Mouse (Mus musculus) frontal cortex, postnatal 25 days (tissue): ENCODE measurements around the gene Plxnb2.

Source experiments
- DNase-seq, 2 experiments: peaks; one replicate each; pipeline ENCODE4 v3.0.0; 2022; ENCODE audit warnings: low spot score in 2 of 2

The Plxnb2 gene

DNA sequence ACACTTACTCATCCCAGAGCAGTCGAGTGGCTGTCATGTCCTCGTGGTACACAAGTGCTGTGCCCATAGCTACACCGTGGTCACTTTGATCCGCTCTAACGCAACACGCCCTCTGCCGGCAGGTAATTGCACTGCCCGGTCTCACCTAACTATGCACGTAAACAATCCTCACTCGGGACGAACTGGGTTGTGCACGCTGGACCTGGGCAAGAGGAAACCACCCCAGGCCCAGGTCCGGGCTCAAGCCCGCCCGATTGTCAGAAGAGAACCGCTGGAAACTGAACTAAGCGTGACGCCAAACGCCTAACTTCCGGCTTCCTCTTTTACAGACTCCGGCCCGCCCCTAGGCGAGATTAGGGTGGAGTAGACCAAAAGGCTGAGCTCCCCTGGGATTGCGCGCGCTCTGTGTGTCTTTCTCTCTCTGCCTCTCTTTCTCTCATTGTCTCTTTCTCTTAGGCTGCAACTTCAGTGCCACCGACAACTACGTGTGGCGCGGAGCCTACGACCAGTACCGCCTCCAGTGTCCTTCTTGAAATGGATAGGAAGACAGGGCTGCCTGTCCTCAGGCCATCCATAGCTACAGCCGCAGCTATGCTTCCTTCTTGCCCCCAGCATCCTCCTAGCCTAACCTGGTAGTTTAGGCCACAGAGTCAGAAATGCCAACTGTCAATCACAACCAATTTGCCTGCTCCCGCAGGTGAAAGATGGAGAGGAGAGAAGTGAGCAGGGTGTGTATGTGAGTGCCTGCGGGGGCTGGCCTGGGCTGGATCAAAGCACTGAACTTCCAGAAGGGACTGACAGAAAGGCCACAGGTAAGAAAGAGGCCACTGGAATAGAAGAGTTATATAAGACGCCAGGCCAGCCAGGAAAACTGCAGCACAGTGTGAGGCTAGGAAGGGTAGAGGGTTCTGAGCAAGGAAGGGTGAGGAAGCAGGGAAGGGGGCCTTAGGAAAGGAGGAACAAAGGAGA, 51.9 kb downstream of the Plxnb2 start, which contains the start of gene Hdac10:
Hdac10 (minus strand) TSS at position 319 of the 969 bp plus-strand sequence.
- DNase-seq = peak; percentile 75 to 78

DNA sequence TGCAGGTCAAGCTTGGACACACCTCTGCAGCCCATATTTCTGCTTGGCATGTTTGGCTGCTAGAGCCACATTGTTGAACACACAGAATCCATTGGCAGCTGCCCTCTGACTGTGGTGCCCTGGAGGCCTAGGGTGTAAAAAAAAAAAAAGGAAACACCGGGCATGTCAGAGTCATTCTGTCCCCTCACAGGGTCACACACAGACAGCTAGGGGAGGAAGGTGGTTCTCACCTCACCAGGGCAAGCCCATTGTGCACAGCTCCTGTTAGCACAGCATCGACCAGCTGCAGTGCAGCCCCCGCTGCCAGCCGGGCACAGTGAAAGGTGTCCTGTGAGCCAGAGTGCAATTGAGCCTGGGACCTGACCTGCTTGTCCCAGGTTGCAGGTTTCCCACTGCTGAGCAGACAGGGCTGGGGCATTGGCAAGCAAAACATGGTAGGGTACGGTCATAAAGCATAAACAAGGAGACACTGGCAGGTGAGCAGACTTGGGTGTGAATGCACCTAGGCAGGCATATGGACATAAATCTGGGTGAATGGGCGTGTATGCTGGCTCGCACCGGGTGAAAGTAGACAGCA, 53.1 kb downstream of the Plxnb2 start:
- DNase-seq = no peak

DNA sequence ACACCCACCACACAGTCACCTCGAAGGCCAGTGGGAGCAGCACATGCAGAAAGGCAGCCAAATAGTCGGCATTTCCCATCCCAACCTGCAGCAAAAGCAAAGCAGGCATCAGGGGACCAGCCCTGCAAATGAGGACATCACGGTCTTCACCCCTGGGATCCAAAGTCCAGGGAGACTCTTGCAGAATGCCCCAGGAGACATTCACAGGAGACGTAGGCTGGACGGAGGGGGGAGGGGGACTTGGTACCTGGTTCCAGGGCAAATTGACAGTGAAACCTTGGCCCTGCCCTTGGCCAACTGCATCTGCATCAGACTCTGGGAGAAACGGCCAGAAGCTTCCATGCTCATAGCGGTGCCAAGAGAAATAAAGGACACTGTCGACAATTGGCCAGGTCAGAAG, 54.0 kb downstream of the Plxnb2 start:
- DNase-seq = no peak

DNA sequence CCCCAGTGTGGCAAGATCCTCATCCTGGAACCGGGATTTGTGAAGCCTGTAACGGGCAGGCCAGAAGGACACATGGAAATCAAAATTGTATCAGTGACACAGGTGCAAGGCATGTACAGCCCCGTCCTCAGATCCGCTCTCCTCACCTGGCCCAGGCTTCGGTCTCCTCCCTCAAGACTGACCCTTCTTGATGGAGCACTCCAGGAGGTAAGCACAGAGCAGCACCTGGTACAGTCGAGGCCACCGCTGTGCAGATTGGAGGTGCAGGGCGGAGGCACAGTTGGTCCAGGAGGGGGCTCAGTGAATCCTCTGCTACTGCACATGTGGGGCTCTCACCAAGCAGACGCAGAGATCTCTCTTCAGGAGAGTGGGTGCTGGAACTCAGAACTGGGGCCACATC, 55.2 kb downstream of the Plxnb2 start:
- DNase-seq = no peak

- no peak for DNase-seq
Measured at GRCm38 (mm10) chr15:89124312-89124711, 56.3 kb downstream of the Plxnb2 start.

DNA sequence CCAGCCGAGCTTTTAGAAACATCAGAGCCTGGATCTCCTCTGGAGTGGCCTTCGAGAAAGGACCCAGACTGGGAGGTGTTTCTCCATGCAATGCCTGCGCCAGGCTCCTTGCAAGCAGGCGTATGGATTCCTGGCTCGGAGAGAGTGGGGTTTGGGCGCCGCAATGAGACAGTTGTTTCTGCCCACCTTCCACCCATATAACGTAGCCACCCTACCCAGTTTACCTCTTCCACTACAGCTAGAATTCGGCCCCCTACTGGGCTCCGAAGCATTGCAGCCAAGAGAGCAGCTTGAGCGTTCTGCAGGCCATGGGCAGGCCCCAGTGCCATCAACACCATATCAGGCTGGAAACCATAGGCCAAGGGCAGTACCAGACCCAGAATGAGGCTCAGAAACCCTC, 57.0 kb downstream of the Plxnb2 start:
- peak in 1 of 2 experiments; percentile 51 for DNase-seq

GRCm38 (mm10) chr15:89122649-89123366, 57.8 kb downstream of the Plxnb2 start, which contains the start of gene Tubgcp6:
TSS of gene Tubgcp6 (minus strand) at chr15:89123112.
- peak; percentile 92 to 93 for DNase-seq

DNA sequence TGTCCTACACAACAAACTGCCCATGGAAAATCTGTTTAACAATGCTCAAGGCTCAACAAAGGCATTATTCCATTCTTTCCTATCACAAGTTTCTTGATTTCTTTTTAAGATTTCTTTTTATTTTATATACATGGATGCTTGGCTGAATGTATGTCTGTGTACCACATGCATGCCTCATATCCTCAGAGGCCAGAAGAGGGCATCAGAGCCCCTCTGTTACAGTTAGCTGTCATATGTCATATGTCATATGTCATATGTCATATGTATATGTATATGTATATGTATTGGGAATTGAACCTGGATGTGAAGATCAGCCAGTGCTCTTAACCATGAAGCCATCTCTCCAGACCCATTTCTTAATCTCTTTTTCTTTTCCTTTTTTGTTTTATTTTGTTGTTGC, 62.6 kb downstream of the Plxnb2 start:
- DNase-seq = no peak

- DNase-seq = no peak
Measured at GRCm38 (mm10) chr15:89110147-89110546, 70.4 kb downstream of the Plxnb2 start.

DNA sequence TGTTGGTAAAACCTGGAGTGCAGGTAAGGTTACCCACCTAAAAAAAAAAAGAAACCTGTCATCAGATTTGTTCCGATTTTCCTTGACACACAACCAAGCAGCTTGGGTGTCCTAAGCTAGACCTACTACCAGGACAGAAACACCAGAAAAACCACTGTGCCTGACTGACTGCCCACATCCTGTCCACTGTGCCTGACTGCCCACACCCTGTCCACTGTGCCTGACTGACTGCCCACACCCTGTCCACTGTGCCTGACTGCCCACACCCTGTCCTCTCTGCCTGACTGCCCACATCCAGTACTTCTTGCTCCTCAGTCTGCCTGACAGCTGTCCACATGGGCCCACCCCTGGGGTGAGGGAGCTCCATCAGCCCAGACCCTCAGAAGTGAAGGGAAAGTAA, 73.6 kb downstream of the Plxnb2 start:
- no peak for DNase-seq

GRCm38 (mm10) chr15:89106073-89106472, 74.5 kb downstream of the Plxnb2 start:
- DNase-seq = no peak
